Mouse (Mus musculus): ENCODE measurements around the gene Gosr1. TPM values are rescaled to one million over a fixed set of nuclear protein-coding genes. Genes with fewer than 3 reads are reported as not detected.
A peak's percentile ranks its signal among the peaks of the same experiment; 100 is the strongest.
"Not testable (repeated sequence)": the region's sequence is repeated elsewhere in the genome, so short reads cannot be mapped to it uniquely, and the experiment has no call there.

Gene Gosr1
- 30.1 and 36.4 TPM in 2 replicates for polyA plus RNA-seq (2014; fragmentation: Nextera tagmentation; extraction: Ambion mirVana)

- ATAC-seq (ENCODE audit: insufficient read depth, low FRiP score, low TSS enrichment) = peak; percentile 79
- H3K4me3 ChIP-seq (ENCODE audit: low read depth, low read length) = peak within 1 kb of the TSS; percentile 63
- 1% methylated on average over 28 of the region's 28 CpGs for WGBS
- H3K27me3 ChIP-seq (ENCODE audit: control insufficient read depth, insufficient read depth, low read length) = no peaks in the 10 kb centered on the region
- peak; percentile 91 for DNase-seq (ENCODE audit: low spot score)
- H3K4me2 ChIP-seq (ENCODE audit: low read depth) = peak within 1 kb of the TSS; percentile 57
- no peaks in the 10 kb centered on the region for H3K4me1 ChIP-seq (ENCODE audit: control insufficient read depth, insufficient read depth, low read length)
- peaks cover 4% of the 10 kb centered on the region for H3K36me3 ChIP-seq (ENCODE audit: control insufficient read depth, insufficient read depth, low read length)
- H3K9ac ChIP-seq (ENCODE audit: low read length) = peak within 1 kb of the TSS; percentile 74
- no peaks in the 10 kb centered on the region for H3K9me3 ChIP-seq (ENCODE audit: control insufficient read depth, low read length)
- no peak within 1 kb of the TSS for H3K27ac ChIP-seq (ENCODE audit: low read depth, low read length)
Observed at GRCm38 (mm10) chr11:76763053-76763740, at the start of gene Gosr1. Gosr1 (minus strand) TSS chr11:76763579.

- Histone ChIP-seq H3K4me1 (ENCODE audit: control insufficient read depth, insufficient read depth, low read length) (no peaks in the 10 kb centered on the region), H3K4me3 (ENCODE audit: low read depth, low read length) (no peak overlapping the region), H3K9ac (ENCODE audit: low read length) (no peak overlapping the region), H3K27ac (ENCODE audit: low read depth, low read length) (no peak overlapping the region), H3K27me3 (ENCODE audit: control insufficient read depth, insufficient read depth, low read length) (no peaks in the 10 kb centered on the region), H3K9me3 (ENCODE audit: control insufficient read depth, low read length) (no peaks in the 10 kb centered on the region), H3K4me2 (ENCODE audit: low read depth) (no peak overlapping the region), H3K36me3 (ENCODE audit: control insufficient read depth, insufficient read depth, low read length) (no peaks in the 10 kb centered on the region)
- WGBS = 87% methylated on average over 9 of the region's 9 CpGs
- DNase-seq (ENCODE audit: low spot score) = no peak
- ATAC-seq (ENCODE audit: insufficient read depth, low FRiP score, low TSS enrichment) = no peak
Observed at GRCm38 (mm10) chr11:76810706-76811495, 47.5 kb upstream of the Gosr1 start.

GRCm38 (mm10) chr11:76809450-76809849, 46.1 kb upstream of the Gosr1 start:
- Histone ChIP-seq H3K4me3 (ENCODE audit: low read depth, low read length) (no peak overlapping the region), H3K36me3 (ENCODE audit: control insufficient read depth, insufficient read depth, low read length) (no peaks in the 10 kb centered on the region; the same call in 1 of the 2 replicates), H3K9me3 (ENCODE audit: control insufficient read depth, low read length) (no peaks in the 10 kb centered on the region), H3K27me3 (ENCODE audit: control insufficient read depth, insufficient read depth, low read length) (no peaks in the 10 kb centered on the region), H3K27ac (ENCODE audit: low read depth, low read length) (no peak overlapping the region), H3K4me2 (ENCODE audit: low read depth) (no peak overlapping the region), H3K4me1 (ENCODE audit: control insufficient read depth, insufficient read depth, low read length) (no peaks in the 10 kb centered on the region), H3K9ac (ENCODE audit: low read length) (no peak overlapping the region)
- 65% methylated on average over 3 of the region's 3 CpGs for WGBS
- DNase-seq (ENCODE audit: low spot score) (no peak), ATAC-seq (ENCODE audit: insufficient read depth, low FRiP score, low TSS enrichment) (no peak)

DNA sequence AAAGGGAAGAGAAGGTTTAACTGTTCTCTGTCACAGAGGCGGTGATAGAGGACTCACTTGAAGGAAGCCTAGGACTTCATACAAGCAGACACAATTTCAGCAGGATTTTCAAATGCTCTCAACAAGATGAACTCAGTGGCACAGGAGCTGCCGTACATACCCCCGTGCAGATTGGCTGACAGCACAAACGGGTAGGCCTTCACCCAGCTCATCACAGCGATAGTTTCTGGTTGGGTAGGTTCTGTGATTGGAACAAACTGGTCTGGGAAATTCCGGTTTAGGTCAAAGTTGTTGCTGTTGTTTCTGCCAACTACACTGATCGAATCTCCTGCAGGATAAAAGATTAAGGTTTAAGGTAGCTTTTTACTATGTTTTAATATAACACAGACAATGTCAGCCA, 45.2 kb upstream of the Gosr1 start:
- WGBS = 92% methylated on average over 7 of the region's 7 CpGs
- ATAC-seq (ENCODE audit: insufficient read depth, low FRiP score, low TSS enrichment) (no peak), DNase-seq (ENCODE audit: low spot score) (no peak)
- Histone ChIP-seq H3K27me3 (ENCODE audit: control insufficient read depth, insufficient read depth, low read length) (no peaks in the 10 kb centered on the region), H3K4me1 (ENCODE audit: control insufficient read depth, insufficient read depth, low read length) (no peaks in the 10 kb centered on the region), H3K9ac (ENCODE audit: low read length) (no peak overlapping the region), H3K27ac (ENCODE audit: low read depth, low read length) (no peak overlapping the region), H3K4me2 (ENCODE audit: low read depth) (no peak overlapping the region), H3K36me3 (ENCODE audit: control insufficient read depth, insufficient read depth, low read length) (no peaks in the 10 kb centered on the region; the same call in 1 of the 2 replicates), H3K4me3 (ENCODE audit: low read depth, low read length) (no peak overlapping the region), H3K9me3 (ENCODE audit: control insufficient read depth, low read length) (no peaks in the 10 kb centered on the region)

GRCm38 (mm10) chr11:76807007-76807679, 43.8 kb upstream of the Gosr1 start:
- no peaks in the 10 kb centered on the region for H3K4me1 ChIP-seq (ENCODE audit: control insufficient read depth, insufficient read depth, low read length)
- H3K36me3 ChIP-seq (ENCODE audit: control insufficient read depth, insufficient read depth, low read length) = no peaks in the 10 kb centered on the region; the same call in 1 of the 2 replicates
- H3K4me3 ChIP-seq (ENCODE audit: low read depth, low read length) = no peak overlapping the region
- no peaks in the 10 kb centered on the region for H3K9me3 ChIP-seq (ENCODE audit: control insufficient read depth, low read length)
- DNase-seq (ENCODE audit: low spot score) (no peak), ATAC-seq (ENCODE audit: insufficient read depth, low FRiP score, low TSS enrichment) (no peak)
- 90% methylated on average over 3 of the region's 3 CpGs for WGBS
- no peak overlapping the region for H3K9ac ChIP-seq (ENCODE audit: low read length)
- H3K27me3 ChIP-seq (ENCODE audit: control insufficient read depth, insufficient read depth, low read length) = no peaks in the 10 kb centered on the region
- no peak overlapping the region for H3K4me2 ChIP-seq (ENCODE audit: low read depth)
- H3K27ac ChIP-seq (ENCODE audit: low read depth, low read length) = no peak overlapping the region

GRCm38 (mm10) chr11:76806026-76806425, 42.6 kb upstream of the Gosr1 start:
- 71% methylated on average over 4 of the region's 4 CpGs for WGBS

DNA sequence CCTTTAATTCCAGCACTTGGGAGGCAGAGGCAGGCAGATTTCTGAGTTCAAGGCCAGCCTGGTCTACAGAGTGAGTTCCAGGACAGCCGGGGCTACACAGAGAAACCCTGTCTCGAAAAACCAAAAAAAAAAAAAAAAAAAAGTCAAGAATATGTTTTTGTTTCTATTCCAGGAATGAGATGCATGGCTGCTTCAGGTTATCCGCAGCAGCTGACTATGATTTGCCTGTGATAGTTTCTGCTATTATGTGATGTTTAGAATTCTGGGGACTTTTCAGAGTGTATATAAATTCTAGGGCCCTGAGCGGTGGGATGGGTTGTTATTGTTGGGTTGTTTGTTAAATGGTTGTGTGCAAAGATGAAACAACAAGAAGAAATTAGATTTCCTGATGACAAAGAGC, 41.7 kb upstream of the Gosr1 start:
- H3K4me2 ChIP-seq (ENCODE audit: low read depth); H3K27ac ChIP-seq (ENCODE audit: low read depth, low read length); H3K27me3 ChIP-seq (ENCODE audit: control insufficient read depth, insufficient read depth, low read length); H3K4me1 ChIP-seq (ENCODE audit: control insufficient read depth, insufficient read depth, low read length); H3K9ac ChIP-seq (ENCODE audit: low read length); H3K36me3 ChIP-seq (ENCODE audit: control insufficient read depth, insufficient read depth, low read length); DNase-seq (ENCODE audit: low spot score); H3K4me3 ChIP-seq (ENCODE audit: low read depth, low read length); ATAC-seq (ENCODE audit: insufficient read depth, low FRiP score, low TSS enrichment); H3K9me3 ChIP-seq (ENCODE audit: control insufficient read depth, low read length): not testable (repeated sequence)
- 84% methylated on average over 4 of the region's 4 CpGs for WGBS

More at GRCm38 (mm10) chr11:76806026-76806425, 42.6 kb upstream of the Gosr1 start:
- Histone ChIP-seq H3K4me1 (ENCODE audit: control insufficient read depth, insufficient read depth, low read length) (no peaks in the 10 kb centered on the region), H3K4me2 (ENCODE audit: low read depth) (no peak overlapping the region), H3K9ac (ENCODE audit: low read length) (no peak overlapping the region), H3K36me3 (ENCODE audit: control insufficient read depth, insufficient read depth, low read length) (no peaks in the 10 kb centered on the region; the same call in 1 of the 2 replicates), H3K4me3 (ENCODE audit: low read depth, low read length) (no peak overlapping the region), H3K27ac (ENCODE audit: low read depth, low read length) (no peak overlapping the region), H3K9me3 (ENCODE audit: control insufficient read depth, low read length) (no peaks in the 10 kb centered on the region), H3K27me3 (ENCODE audit: control insufficient read depth, insufficient read depth, low read length) (no peaks in the 10 kb centered on the region)
- no peak for DNase-seq (ENCODE audit: low spot score)
- no peak for ATAC-seq (ENCODE audit: insufficient read depth, low FRiP score, low TSS enrichment)

GRCm38 (mm10) chr11:76803266-76803665, 39.9 kb upstream of the Gosr1 start:
- no peak overlapping the region for H3K4me2 ChIP-seq (ENCODE audit: low read depth)
- WGBS = 90% methylated on average over 3 of the region's 3 CpGs
- ATAC-seq (ENCODE audit: insufficient read depth, low FRiP score, low TSS enrichment) (no peak), DNase-seq (ENCODE audit: low spot score) (no peak)
- H3K4me1 ChIP-seq (ENCODE audit: control insufficient read depth, insufficient read depth, low read length) = no peaks in the 10 kb centered on the region
- H3K9me3 ChIP-seq (ENCODE audit: control insufficient read depth, low read length) = no peaks in the 10 kb centered on the region
- no peak overlapping the region for H3K4me3 ChIP-seq (ENCODE audit: low read depth, low read length)
- no peak overlapping the region for H3K27ac ChIP-seq (ENCODE audit: low read depth, low read length)
- no peaks in the 10 kb centered on the region; the same call in 1 of the 2 replicates for H3K36me3 ChIP-seq (ENCODE audit: control insufficient read depth, insufficient read depth, low read length)
- H3K9ac ChIP-seq (ENCODE audit: low read length) = no peak overlapping the region
- no peaks in the 10 kb centered on the region for H3K27me3 ChIP-seq (ENCODE audit: control insufficient read depth, insufficient read depth, low read length)
